Mouse (Mus musculus) heart, adult 2 months (tissue): ENCODE measurements at regions not wholly inside any gene's neighbourhood (a gene's known extent, or its start where the extent isn't known, plus 50 kb on each side); places are given as distances from the start of the nearest gene placed in this dataset.

Source experiments
- CTCF ChIP-seq: fragments of 200-600 bp; IDR thresholded peaks from 2 replicates; pipeline ENCODE4 v1.8.1; 2022; ENCODE audit warnings: antibody characterized with exemption, mild to moderate bottlenecking, moderate library complexity
- EP300 ChIP-seq: fragments of 200-500 bp; IDR thresholded peaks from 2 replicates; pipeline ENCODE4 v1.6.1; 2011; ENCODE audit warnings: low read depth, low read length, control low read depth; ENCODE audit not compliant: insufficient read depth
- POLR2A ChIP-seq: fragments of 200-500 bp; IDR thresholded peaks from 2 replicates; pipeline ENCODE4 v1.6.1; 2011; ENCODE audit warnings: mild to moderate bottlenecking, low read depth, low read length, control low read depth; ENCODE audit not compliant: insufficient read depth

DNA sequence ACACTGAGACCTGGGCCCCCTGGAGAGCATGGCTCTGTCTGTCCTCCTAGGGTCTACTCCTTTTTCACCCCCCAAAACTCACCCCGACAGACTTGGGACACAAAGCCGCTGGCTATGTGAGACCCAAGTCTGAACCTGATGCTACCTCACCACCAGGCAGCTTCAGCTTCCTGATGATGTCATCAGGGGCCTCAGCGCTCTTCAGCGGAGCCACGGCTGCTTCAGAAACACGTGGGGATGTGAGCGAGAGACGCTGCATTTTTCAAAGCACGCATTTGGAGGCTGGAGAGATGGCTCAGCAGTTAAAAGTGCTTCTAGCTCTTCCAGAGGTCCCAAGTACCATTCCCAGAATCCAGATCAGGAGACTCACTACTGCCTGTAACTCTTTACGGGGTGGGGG, 72.3 kb upstream of the Ptpn1 start:
- no peak for TF ChIP-seq CTCF
- TF ChIP-seq EP300, result no peak
- TF ChIP-seq POLR2A, result no peak
